12 mouse cellular contexts compared by ENCODE assay signal in the genomic region with DNA sequence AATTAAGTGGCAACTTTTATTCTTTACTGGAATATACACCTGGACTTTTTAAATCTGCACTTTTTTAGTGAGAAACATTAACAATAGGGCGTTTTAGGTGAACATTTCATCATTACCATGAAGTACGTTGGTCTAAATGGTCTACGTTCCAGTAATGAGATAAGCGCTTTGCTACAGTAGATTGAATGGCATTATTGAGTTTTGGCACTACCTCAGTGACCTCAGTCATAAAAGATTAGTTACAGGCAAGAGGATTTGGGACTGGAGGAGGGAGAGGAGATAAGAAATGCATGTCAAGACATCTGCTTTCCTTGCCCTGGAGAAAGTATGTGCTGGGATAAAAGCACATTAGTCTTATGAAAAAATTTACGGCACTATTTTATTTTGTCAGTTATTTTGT.
DNase-seq lines count a peak whose midpoint lies in the region; ATAC-seq and TF ChIP-seq lines count a peak whose summit lies in the region.
"Had no signal": no experiment of that assay in that cellular context is flagged by ENCODE, and none has a peak within 500 bp of the region (broad histone marks: within the 10 kb centered on the region; RNA-seq: fewer than 3 reads in every experiment).

No protein-coding gene starts in this region.

- no peak overlapping the region for H3K27ac ChIP-seq in embryonic facial prominence, embryonic 12.5 days
- H3K27ac ChIP-seq in embryonic facial prominence, embryonic 10.5 days (replicated peaks) = no peak overlapping the region
- peak overlapping the region; percentile 88; the same call in 1 of the 2 replicates for H3K27ac ChIP-seq in left cerebral cortex, adult 2 months
- H3K27ac ChIP-seq in heart, embryonic 16.5 days (ENCODE audit: low read length) = no peak overlapping the region
- H3K27ac ChIP-seq: macrophage had no signal

- 69% methylated on average over 5 of the region's 5 CpGs for WGBS in embryonic facial prominence, embryonic 12.5 days
- WGBS in embryonic facial prominence, embryonic 10.5 days = 85% methylated on average over 5 of the region's 5 CpGs
- 41% methylated on average over 5 of the region's 5 CpGs for WGBS in heart, embryonic 16.5 days

- no peak overlapping the region for H3K4me3 ChIP-seq in embryonic facial prominence, embryonic 12.5 days
- no peak overlapping the region for H3K4me3 ChIP-seq in embryonic facial prominence, embryonic 10.5 days
- peak overlapping the region; percentile 49 for H3K4me3 ChIP-seq in left cerebral cortex, adult 2 months
- peak overlapping the region; percentile 22; the same call in 1 of the 2 replicates for H3K4me3 ChIP-seq in heart, embryonic 16.5 days (ENCODE audit: low read length)
- H3K4me3 ChIP-seq: erythroblast, embryonic 14.5 days had no signal

- intact Hi-C loops in left cerebral cortex, adult 2 months (cut with DNase I) = loop anchor here (5.0 to 10.0 kb wide), 4 partner anchors 141 to 651 kb away; no protein-coding TSS in a partner anchor

- H3K4me1 ChIP-seq in embryonic facial prominence, embryonic 12.5 days = no peaks in the 10 kb centered on the region
- H3K4me1 ChIP-seq in embryonic facial prominence, embryonic 10.5 days = peaks cover 15% of the 10 kb centered on the region
- peaks cover 12% of the 10 kb centered on the region for H3K4me1 ChIP-seq in heart, embryonic 16.5 days (ENCODE audit: control insufficient read depth, insufficient read depth, low read length)

- DNase-seq in embryonic facial prominence, embryonic 10.5 days (ENCODE audit: low spot score) = no peak
- no peak for DNase-seq in left cerebral cortex, adult 2 months (ENCODE audit: extremely low spot score in 1 of 2, low spot score in 2 of 2)
- no peak for DNase-seq in left cerebral cortex, adult 11 months (ENCODE audit: low spot score)
- peak; percentile 36 for DNase-seq in retina, postnatal 1 day
- DNase-seq in liver = no peak
- DNase-seq in adrenal gland, adult 8-10 months = no peak
- DNase-seq: adrenal gland, adult 2 months; cerebellum, adult 9-10 months had no signal

- no peaks in the 10 kb centered on the region for H3K27me3 ChIP-seq in embryonic facial prominence, embryonic 12.5 days
- H3K27me3 ChIP-seq in embryonic facial prominence, embryonic 10.5 days (replicated peaks; ENCODE audit: low read depth, poor library complexity, severe bottlenecking) = no peaks in the 10 kb centered on the region
- H3K27me3 ChIP-seq in heart, embryonic 16.5 days (ENCODE audit: control insufficient read depth, insufficient read depth, low read length) = no peaks in the 10 kb centered on the region

- 0 out of 2 replicates have a peak overlapping the region, but pooled peaks have one; percentile 17 for H3K4me2 ChIP-seq in embryonic facial prominence, embryonic 12.5 days (replicated peaks)
- peak overlapping the region; percentile 45 for H3K4me2 ChIP-seq in heart, embryonic 16.5 days (ENCODE audit: low read depth, low read length)

- peaks cover 6% of the 10 kb centered on the region; the same call in 1 of the 2 replicates for H3K36me3 ChIP-seq in embryonic facial prominence, embryonic 12.5 days
- peaks cover 8% of the 10 kb centered on the region for H3K36me3 ChIP-seq in embryonic facial prominence, embryonic 10.5 days (replicated peaks)
- H3K36me3 ChIP-seq in heart, embryonic 16.5 days (ENCODE audit: control insufficient read depth, insufficient read depth) = peaks cover 9% of the 10 kb centered on the region; the same call in 1 of the 2 replicates

- no peak overlapping the region for H3K9ac ChIP-seq in embryonic facial prominence, embryonic 12.5 days
- no peak overlapping the region for H3K9ac ChIP-seq in heart, embryonic 16.5 days (ENCODE audit: low read length)

- no peaks in the 10 kb centered on the region for H3K9me3 ChIP-seq in embryonic facial prominence, embryonic 12.5 days
- no peaks in the 10 kb centered on the region for H3K9me3 ChIP-seq in embryonic facial prominence, embryonic 10.5 days
- no peaks in the 10 kb centered on the region for H3K9me3 ChIP-seq in heart, embryonic 16.5 days (replicated peaks; ENCODE audit: control insufficient read depth, low read length)

- TF ChIP-seq CTCF in left cerebral cortex, adult 2 months (IDR thresholded peaks at IDR 0.05) = no peak

- no peak for ATAC-seq in embryonic facial prominence, embryonic 12.5 days (ENCODE audit: insufficient number of reproducible peaks, insufficient read depth, low FRiP score, low TSS enrichment)
- no peak for ATAC-seq in heart, embryonic 16.5 days (replicated peaks; ENCODE audit: extremely low read depth, insufficient read depth, low FRiP score)

Comparison
In these comparisons a context has a peak if more than half of its experiments do, and no peak if none do; other contexts are left out.
1. H3K4me3 ChIP-seq: peak in left cerebral cortex, adult 2 months (single experiment) and heart, embryonic 16.5 days (single experiment); none in embryonic facial prominence, embryonic 12.5 days (single experiment) and embryonic facial prominence, embryonic 10.5 days (single experiment).